Mouse (Mus musculus): ENCODE results near the gene Wwtr1. TPM values are rescaled to one million over a fixed set of nuclear protein-coding genes. Genes with fewer than 3 reads are reported as not detected.

Gene Wwtr1
- polyA plus RNA-seq, 1 experiment from 2014 or later: 28.9 TPM

GRCm38 (mm10) chr3:57466289-57466688 lies 109.4 kb downstream of the Wwtr1 start:
- Histone ChIP-seq H3K36me3 (ENCODE audit: insufficient read depth, low read length) (peaks cover 18% of the 10 kb centered on the region; the same call in 1 of the 2 replicates), H3K27me3 (ENCODE audit: insufficient read depth, low read length) (no peaks in the 10 kb centered on the region), H3K4me1 (replicated peaks; ENCODE audit: insufficient read depth, low read length) (peaks cover 8% of the 10 kb centered on the region), H3K4me2 (ENCODE audit: low read length) (no peak overlapping the region), H3K27ac (no peak overlapping the region), H3K9ac (ENCODE audit: low read depth, low read length) (no peak overlapping the region), H3K9me3 (replicated peaks; ENCODE audit: low read length) (no peaks in the 10 kb centered on the region), H3K4me3 (replicated peaks; ENCODE audit: low read depth, low read length) (no peak overlapping the region)
- DNase-seq (ENCODE audit: low spot score) (peak; percentile 84), ATAC-seq (replicated peaks; ENCODE audit: low FRiP score, low read depth) (no peak)
- TF ChIP-seq CTCF (IDR thresholded peaks at IDR 0.05; ENCODE audit: low read depth): peak; percentile 69
- 60% methylated on average over 3 of the region's 3 CpGs for WGBS

GRCm38 (mm10) chr3:57463302-57463701 lies 112.4 kb downstream of the Wwtr1 start:
- WGBS: 86% methylated on average over 4 of the region's 4 CpGs
- H3K36me3 ChIP-seq (ENCODE audit: insufficient read depth, low read length): peaks cover 28% of the 10 kb centered on the region
- TF ChIP-seq CTCF (IDR thresholded peaks at IDR 0.05; ENCODE audit: low read depth): no peak
- no peaks in the 10 kb centered on the region for H3K27me3 ChIP-seq (ENCODE audit: insufficient read depth, low read length)
- ATAC-seq (replicated peaks; ENCODE audit: low FRiP score, low read depth) (no peak), DNase-seq (ENCODE audit: low spot score) (no peak)
- no peaks in the 10 kb centered on the region for H3K4me1 ChIP-seq (replicated peaks; ENCODE audit: insufficient read depth, low read length)
- H3K4me3 ChIP-seq (replicated peaks; ENCODE audit: low read depth, low read length): no peak overlapping the region
- H3K4me2 ChIP-seq (ENCODE audit: low read length): no peak overlapping the region
- H3K9me3 ChIP-seq (replicated peaks; ENCODE audit: low read length): no peaks in the 10 kb centered on the region
- H3K27ac ChIP-seq: no peak overlapping the region
- no peak overlapping the region for H3K9ac ChIP-seq (ENCODE audit: low read depth, low read length)

- Histone ChIP-seq H3K9ac (ENCODE audit: low read depth, low read length) (no peak overlapping the region), H3K27me3 (ENCODE audit: insufficient read depth, low read length) (no peaks in the 10 kb centered on the region), H3K36me3 (ENCODE audit: insufficient read depth, low read length) (peaks cover 38% of the 10 kb centered on the region), H3K4me1 (replicated peaks; ENCODE audit: insufficient read depth, low read length) (no peaks in the 10 kb centered on the region), H3K4me2 (ENCODE audit: low read length) (no peak overlapping the region), H3K4me3 (replicated peaks; ENCODE audit: low read depth, low read length) (no peak overlapping the region), H3K9me3 (replicated peaks; ENCODE audit: low read length) (no peaks in the 10 kb centered on the region), H3K27ac (no peak overlapping the region)
- WGBS: 33% methylated on average over 11 of the region's 11 CpGs
- ATAC-seq (replicated peaks; ENCODE audit: low FRiP score, low read depth) (peak; percentile 33), DNase-seq (ENCODE audit: low spot score) (peak; percentile 59)
- TF ChIP-seq CTCF (IDR thresholded peaks at IDR 0.05; ENCODE audit: low read depth): no peak
Measured at GRCm38 (mm10) chr3:57458652-57459051, 117.1 kb downstream of the Wwtr1 start.

GRCm38 (mm10) chr3:57448445-57448844 lies 127.3 kb downstream of the Wwtr1 start:
- DNase-seq (ENCODE audit: low spot score) (peak; percentile 92), ATAC-seq (replicated peaks; ENCODE audit: low FRiP score, low read depth) (no peak)
- Histone ChIP-seq H3K9me3 (replicated peaks; ENCODE audit: low read length) (no peaks in the 10 kb centered on the region), H3K36me3 (ENCODE audit: insufficient read depth, low read length) (no peaks in the 10 kb centered on the region), H3K4me2 (ENCODE audit: low read length) (no peak overlapping the region), H3K27me3 (ENCODE audit: insufficient read depth, low read length) (no peaks in the 10 kb centered on the region), H3K27ac (no peak overlapping the region), H3K9ac (ENCODE audit: low read depth, low read length) (no peak overlapping the region), H3K4me3 (replicated peaks; ENCODE audit: low read depth, low read length) (no peak overlapping the region), H3K4me1 (replicated peaks; ENCODE audit: insufficient read depth, low read length) (no peaks in the 10 kb centered on the region)
- 30% methylated on average over 5 of the region's 5 CpGs for WGBS
- peak; percentile 94 for TF ChIP-seq CTCF (IDR thresholded peaks at IDR 0.05; ENCODE audit: low read depth)

GRCm38 (mm10) chr3:57447889-57448288 lies 127.8 kb downstream of the Wwtr1 start:
- WGBS: 33% methylated on average over 1 of the region's 1 CpGs
- Histone ChIP-seq H3K27me3 (ENCODE audit: insufficient read depth, low read length) (no peaks in the 10 kb centered on the region), H3K4me2 (ENCODE audit: low read length) (no peak overlapping the region), H3K36me3 (ENCODE audit: insufficient read depth, low read length) (no peaks in the 10 kb centered on the region), H3K27ac (no peak overlapping the region), H3K4me3 (replicated peaks; ENCODE audit: low read depth, low read length) (no peak overlapping the region), H3K4me1 (replicated peaks; ENCODE audit: insufficient read depth, low read length) (no peaks in the 10 kb centered on the region), H3K9ac (ENCODE audit: low read depth, low read length) (no peak overlapping the region), H3K9me3 (replicated peaks; ENCODE audit: low read length) (no peaks in the 10 kb centered on the region)
- TF ChIP-seq CTCF (IDR thresholded peaks at IDR 0.05; ENCODE audit: low read depth): peak; percentile 44; the same call in 1 of the 2 replicates
- ATAC-seq (replicated peaks; ENCODE audit: low FRiP score, low read depth): no peak
- no peak for DNase-seq (ENCODE audit: low spot score)

- no peak overlapping the region for H3K27ac ChIP-seq
- no peaks in the 10 kb centered on the region for H3K4me1 ChIP-seq (replicated peaks; ENCODE audit: insufficient read depth, low read length)
- no peaks in the 10 kb centered on the region for H3K36me3 ChIP-seq (ENCODE audit: insufficient read depth, low read length)
- no peak overlapping the region for H3K9ac ChIP-seq (ENCODE audit: low read depth, low read length)
- no peaks in the 10 kb centered on the region for H3K27me3 ChIP-seq (ENCODE audit: insufficient read depth, low read length)
- H3K4me3 ChIP-seq (replicated peaks; ENCODE audit: low read depth, low read length): no peak overlapping the region
- no peaks in the 10 kb centered on the region for H3K9me3 ChIP-seq (replicated peaks; ENCODE audit: low read length)
- H3K4me2 ChIP-seq (ENCODE audit: low read length): no peak overlapping the region
- no peak for TF ChIP-seq CTCF (IDR thresholded peaks at IDR 0.05; ENCODE audit: low read depth)
- ATAC-seq (replicated peaks; ENCODE audit: low FRiP score, low read depth): no peak
- peak; percentile 85 for DNase-seq (ENCODE audit: low spot score)
- 22% methylated on average over 3 of the region's 3 CpGs for WGBS
Measured at GRCm38 (mm10) chr3:57445706-57446105, 130.0 kb downstream of the Wwtr1 start.

- H3K9ac ChIP-seq (ENCODE audit: low read depth, low read length): no peak overlapping the region
- TF ChIP-seq CTCF (IDR thresholded peaks at IDR 0.05; ENCODE audit: low read depth): no peak
- no peak overlapping the region for H3K4me3 ChIP-seq (replicated peaks; ENCODE audit: low read depth, low read length)
- ATAC-seq (replicated peaks; ENCODE audit: low FRiP score, low read depth) (no peak), DNase-seq (ENCODE audit: low spot score) (no peak)
- no peaks in the 10 kb centered on the region for H3K36me3 ChIP-seq (ENCODE audit: insufficient read depth, low read length)
- no peak overlapping the region for H3K27ac ChIP-seq
- no peak overlapping the region for H3K4me2 ChIP-seq (ENCODE audit: low read length)
- no peaks in the 10 kb centered on the region for H3K4me1 ChIP-seq (replicated peaks; ENCODE audit: insufficient read depth, low read length)
- 58% methylated on average over 3 of the region's 3 CpGs for WGBS
- no peaks in the 10 kb centered on the region for H3K9me3 ChIP-seq (replicated peaks; ENCODE audit: low read length)
- H3K27me3 ChIP-seq (ENCODE audit: insufficient read depth, low read length): no peaks in the 10 kb centered on the region
Measured at GRCm38 (mm10) chr3:57440956-57441355, 134.8 kb downstream of the Wwtr1 start.

Data from kidney, postnatal 0 days (tissue).